Mouse (Mus musculus): Measurements from ENCODE around the gene Lst1.

The Lst1 gene

DNA sequence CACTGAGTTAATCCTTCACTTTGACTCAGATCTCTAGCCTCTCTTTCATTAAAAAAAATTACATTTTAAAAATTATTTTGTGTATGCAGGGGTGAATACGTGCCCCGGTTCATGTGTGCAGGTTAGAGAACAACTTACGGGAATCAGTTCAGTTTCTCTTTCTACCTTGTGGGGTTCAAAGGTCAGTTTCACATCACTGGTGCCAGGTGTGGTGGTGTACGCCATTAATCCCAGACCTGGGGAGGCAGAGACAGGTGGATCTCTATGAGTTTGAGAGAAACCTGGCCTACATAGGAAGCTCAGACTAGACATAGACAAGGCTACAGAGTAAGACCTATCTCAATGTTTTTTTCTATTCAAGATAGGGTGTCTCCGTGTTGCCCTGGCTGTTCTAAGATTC is 24.8 kb upstream of the Lst1 start:
- CTCF ChIA-PET, result interaction anchor here (1.2 to 1.9 kb wide), 2 partner anchors 12 to 53 kb away, joined by 3 to 4 read pairs; partner anchors contain the start of gene Tnf

DNA sequence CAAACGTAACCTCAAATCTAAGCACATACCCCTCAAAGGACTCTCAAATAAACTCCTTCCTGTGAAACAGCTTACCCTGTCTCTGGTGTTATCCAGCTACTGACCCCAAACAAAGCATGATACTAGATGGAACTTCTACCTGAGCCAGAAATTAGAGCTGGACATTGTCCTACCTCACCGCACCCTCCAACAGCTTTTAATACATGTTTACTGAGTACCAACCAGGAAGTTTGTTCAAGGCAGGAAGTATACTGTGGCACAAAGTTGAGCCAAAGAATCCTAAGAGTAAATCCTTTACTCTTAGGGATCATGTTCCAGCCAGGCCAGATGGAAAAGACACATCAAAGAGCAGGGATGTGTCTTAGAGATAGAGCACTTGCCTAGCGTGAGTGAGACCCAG is 22.4 kb upstream of the Lst1 start:
- CTCF ChIA-PET, result interaction anchor here (0.7 to 1.1 kb wide), 2 partner anchors 11 to 31 kb away, joined by 3 read pairs; partner anchors contain the start of gene Ddx39b

DNA sequence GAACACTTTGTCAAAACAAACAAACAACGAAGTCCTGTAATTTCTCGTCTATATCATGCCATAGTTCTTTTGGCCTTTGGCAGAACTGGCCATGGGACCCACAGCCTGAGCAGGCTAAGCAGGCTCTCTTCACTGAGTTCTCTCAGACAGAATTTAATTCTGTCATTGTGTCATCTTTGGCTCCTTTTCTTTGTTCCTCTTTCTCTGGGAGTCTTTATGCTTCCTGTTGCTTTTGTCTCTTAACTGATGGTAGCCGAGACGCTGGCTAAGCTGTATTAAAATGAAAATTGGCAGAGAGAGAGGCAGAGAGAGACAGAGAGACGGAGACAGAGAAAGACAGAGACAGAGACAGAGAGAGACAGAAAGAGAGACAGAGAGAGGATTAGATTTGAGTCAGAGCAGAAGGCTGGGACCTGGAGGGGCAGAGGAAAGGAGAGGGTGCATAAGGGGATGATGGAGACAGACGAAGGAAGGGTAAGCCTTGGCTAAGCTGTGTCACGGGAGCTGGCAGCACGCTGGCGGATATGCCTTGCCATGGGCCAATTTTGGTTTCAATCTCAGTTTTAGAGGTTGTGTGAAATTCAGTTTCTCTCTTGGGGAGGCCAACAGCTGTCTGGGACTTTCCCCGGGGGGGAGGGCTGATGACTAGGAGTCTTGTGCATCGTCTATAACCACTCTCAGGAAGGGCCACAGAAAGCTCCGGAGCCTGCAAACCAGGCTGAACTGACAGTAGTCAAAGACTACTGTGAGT is 21.7 kb upstream of the Lst1 start:
- CTCF ChIA-PET, result interaction anchor here (0.7 to 1.3 kb wide), 3 partner anchors 10 to 31 kb away, joined by 3 to 5 read pairs (median 3); partner anchors contain the start of gene Ddx39b

DNA sequence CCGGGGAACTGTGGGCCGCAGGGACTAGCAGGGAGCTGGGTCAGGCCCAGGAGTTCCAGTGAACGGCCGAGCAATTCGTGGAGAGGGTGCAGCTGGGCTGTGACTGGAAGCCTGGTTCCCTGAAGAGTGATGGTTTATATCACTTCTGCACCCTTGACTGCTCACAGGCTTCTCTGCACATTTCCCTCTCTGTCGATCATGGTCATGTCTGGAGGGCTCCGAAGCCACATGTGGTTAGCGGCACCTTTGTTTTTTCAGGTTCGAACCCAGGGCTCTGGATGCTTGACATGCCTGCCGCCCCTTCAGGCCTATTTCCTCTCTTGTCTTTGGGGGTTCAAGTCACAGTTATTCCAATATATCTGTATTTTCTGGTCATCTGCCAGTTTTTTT is 17.1 kb upstream of the Lst1 start:
- CTCF ChIA-PET, result interaction anchor here (0.5 to 1.4 kb wide), 5 partner anchors 9 to 1290 kb away, joined by 3 to 10 read pairs (median 5); no protein-coding TSS in a partner anchor

DNA sequence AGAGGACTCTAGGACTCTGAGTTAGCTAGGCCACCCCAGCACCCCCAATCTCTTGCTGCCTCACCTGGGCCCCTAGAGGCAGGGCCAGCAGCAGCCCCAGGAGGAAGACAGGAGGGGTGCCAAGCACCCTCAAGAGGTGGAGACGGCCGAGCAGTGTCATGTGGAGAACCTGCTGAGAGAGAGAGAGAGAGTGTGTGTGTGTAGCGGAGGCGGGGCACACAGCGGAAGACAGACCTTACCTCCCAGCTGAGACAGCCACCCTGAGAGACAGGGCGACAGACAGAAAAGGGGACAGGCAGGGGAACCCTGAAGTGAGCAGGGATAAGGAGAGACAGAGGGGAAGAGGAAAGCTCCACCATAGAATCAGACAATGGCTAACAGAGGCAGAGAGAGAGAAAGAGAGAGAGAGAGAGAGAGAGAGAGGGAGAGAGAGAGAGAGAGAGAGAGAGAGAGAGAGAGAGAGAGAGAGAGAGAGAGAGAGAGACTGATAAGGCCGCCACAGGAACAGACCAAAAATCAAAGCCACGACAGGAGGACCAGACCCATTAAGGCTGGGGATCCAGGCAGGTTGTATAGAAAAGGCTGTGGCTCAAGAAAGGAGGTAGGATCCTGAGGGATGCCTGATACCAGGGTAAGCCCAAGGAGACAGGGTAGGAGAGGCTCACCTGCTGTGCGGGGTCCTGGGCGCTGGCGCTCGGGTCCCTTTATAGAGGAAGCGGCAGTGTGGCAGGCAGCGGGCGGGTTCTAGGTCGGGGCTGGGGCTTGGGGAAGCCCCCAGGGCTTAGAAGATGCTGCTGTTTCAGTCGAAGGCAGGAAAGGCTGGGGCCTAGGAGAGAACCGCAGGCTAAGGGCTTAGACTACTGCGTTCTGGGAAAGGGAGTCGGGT is 16.5 kb upstream of the Lst1 start, which contains the start of gene Lta:
Gene Lta, minus strand, starts transcription at position 858 of the 886 bp plus-strand sequence.
- CTCF ChIA-PET, result interaction anchor here (0.6 kb wide), 2 partner anchors 12 to 39 kb away, joined by 3 read pairs; no protein-coding TSS in a partner anchor

DNA sequence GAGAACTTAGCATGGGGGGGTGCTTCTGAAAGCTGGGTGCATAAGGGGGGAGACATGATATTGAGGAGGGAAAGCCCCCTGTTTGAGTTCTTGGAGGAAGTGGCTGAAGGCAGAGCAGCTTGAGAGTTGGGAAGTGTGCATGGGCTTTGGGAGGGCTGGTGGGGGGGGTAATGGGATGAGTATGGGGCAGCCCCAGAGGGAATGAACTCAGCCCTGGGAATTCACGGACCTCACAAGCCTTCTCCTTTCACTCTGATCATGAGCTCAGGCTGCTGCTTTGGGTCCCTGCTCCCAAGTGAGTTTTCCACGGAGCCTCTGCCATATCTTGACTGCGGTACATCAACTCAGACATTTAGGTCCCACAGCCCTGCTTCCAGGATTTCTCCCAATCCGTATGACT is 14.2 kb upstream of the Lst1 start:
- CTCF ChIA-PET, result interaction anchor here (0.5 to 1.0 kb wide), 3 partner anchors 34 to 582 kb away, joined by 4 to 6 read pairs (median 5); no protein-coding TSS in a partner anchor

DNA sequence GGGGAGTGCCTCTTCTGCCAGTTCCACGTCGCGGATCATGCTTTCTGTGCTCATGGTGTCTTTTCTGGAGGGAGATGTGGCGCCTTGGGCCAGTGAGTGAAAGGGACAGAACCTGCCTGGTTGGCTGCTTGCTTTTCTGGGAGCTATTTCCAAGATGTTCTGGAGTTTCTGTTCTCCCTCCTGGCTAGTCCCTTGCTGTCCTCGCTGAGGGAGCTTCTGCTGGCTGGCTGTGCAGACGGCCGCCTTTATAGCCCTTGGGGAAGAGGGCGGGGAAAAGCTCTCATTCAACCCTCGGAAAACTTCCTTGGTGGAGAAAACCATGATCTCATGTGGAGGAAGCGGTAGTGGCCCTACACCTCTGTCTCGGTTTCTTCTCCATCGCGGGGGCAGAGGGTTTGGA is 13.5 kb upstream of the Lst1 start, which contains the start of gene Tnf:
Gene Tnf, minus strand, starts transcription at position 221 of the 400 bp plus-strand sequence.
- CTCF ChIA-PET, result interaction anchor here (0.6 to 2.2 kb wide), 5 partner anchors 11 to 720 kb away, joined by 3 to 9 read pairs (median 5); partner anchors contain the start of gene Gm16181

DNA sequence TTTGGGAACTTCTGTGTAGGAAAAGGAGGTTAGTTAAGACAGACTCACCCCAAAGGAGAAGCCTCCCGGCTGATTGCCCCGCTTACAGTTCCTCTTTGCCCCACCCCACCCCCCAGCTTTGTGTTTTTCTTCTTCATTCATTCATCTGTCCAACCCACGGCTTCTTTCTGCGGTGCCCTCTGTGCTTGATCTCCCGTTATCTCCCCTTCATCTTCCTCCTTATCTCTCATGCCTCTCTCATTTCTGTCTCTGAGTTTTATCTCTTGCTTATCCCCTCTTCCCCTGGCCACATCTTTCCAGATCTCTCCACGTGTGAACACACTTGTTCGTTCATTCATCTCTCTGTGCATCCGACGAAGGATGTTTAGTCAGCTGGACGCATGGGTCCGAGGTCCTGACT is 12.9 kb upstream of the Lst1 start:
- CTCF ChIA-PET, result interaction anchor here (0.6 to 2.2 kb wide), 6 partner anchors 12 to 100 kb away, joined by 3 to 9 read pairs (median 4); partner anchors contain the start of gene Gm16181

DNA sequence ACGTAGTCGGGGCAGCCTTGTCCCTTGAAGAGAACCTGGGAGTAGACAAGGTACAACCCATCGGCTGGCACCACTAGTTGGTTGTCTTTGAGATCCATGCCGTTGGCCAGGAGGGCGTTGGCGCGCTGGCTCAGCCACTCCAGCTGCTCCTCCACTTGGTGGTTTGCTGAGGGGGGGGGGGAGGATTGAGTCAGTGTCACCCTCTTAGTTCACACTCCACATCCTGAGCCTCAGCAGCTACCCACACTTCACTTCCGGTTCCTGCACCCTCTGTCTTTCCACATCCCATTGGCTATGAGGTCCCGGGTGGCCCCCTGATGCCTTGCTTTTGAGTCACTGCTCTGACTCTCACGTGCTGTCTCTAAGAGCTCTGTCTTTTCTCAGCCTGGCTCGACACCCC is 12.2 kb upstream of the Lst1 start:
- CTCF ChIA-PET, result interaction anchor here (0.6 to 2.2 kb wide), 6 partner anchors 9 to 86 kb away, joined by 3 to 9 read pairs (median 4); partner anchors contain the start of gene Gm16181

DNA sequence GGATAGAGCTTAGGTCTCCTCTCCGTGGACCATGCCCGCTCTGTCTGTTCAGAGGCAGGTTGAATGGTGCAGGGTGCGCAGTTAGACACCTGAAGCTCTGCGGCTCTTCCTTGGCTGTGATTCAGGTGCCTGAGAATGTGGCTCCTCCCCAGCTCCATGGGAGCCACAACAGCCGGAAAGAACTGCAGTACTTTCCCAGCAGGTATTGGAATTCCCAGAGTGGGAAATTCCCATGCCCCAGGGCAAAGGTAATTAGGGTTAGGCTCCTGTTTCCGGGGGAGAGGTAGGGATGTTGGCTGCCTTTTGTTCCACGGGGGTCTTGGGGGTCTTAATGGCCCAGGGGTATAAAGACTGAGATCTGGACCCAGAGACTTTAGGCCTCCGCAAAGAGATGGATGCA is 10.7 kb upstream of the Lst1 start:
- CTCF ChIA-PET, result no interaction called here

DNA sequence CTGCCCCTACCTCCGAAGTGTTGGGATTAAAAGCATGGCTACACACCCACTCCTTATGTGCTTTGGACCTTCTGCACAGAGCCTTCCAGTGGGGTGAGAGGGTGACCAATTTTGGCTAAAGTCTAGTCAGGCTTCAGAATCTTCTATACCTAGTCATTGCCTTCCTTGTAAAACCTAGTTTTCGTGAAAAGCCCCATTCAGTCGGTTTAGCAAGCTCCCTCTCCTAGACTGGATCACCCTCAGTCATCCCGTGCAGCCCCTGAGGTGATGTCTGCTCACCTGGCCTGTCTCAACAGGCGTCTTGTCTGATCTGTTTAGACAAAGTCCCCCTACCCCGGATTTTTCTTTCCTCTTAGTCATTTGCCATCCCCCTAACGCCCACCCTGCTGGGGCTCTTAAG is 9.8 kb upstream of the Lst1 start:
- CTCF ChIA-PET, result interaction anchor here (0.6 to 0.9 kb wide), 2 partner anchors 13 to 1261 kb away, joined by 4 to 26 read pairs; no protein-coding TSS in a partner anchor

DNA sequence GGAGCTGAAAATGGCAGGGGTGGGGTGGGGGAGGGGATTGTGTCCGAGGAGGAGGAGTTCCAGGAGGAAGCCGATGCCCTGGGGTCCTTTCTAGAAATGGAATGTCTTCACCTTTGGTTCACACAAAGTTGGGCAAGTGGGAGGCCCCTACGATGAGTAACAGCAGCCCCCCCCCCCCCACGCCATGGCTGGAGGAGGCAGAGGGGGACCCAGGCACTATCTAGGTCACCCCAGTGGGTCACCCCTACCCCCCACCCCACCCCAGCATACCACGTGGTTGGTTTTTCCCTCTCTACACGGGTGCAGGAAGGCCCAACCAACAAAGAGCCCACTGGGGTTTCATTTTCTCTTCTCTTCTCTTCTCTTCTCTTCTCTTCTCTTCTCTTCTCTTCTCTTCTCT is 8.9 kb upstream of the Lst1 start:
- CTCF ChIA-PET, result interaction anchor here (0.5 to 1.4 kb wide), 5 partner anchors 9 to 35 kb away, joined by 3 to 10 read pairs (median 5); no protein-coding TSS in a partner anchor

DNA sequence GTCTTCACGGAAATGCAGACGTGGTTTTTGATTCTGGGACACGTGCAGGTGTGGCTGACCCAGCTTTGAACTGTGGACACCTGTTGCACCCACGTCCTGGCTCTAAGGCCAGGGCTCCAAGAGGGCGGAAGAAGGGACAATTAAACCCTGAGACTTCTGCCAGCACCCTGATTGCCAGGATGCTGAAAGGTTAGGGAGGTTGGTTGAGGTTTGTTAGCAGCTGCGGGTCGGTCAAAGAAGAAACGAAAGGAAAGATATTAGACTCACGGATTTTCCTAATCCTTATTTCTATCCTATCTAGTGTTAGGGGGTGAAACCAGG is 8.0 kb upstream of the Lst1 start:
- CTCF ChIA-PET, result interaction anchor here (0.9 to 1.5 kb wide), 7 partner anchors 10 to 36 kb away, joined by 3 to 21 read pairs (median 5); no protein-coding TSS in a partner anchor

DNA sequence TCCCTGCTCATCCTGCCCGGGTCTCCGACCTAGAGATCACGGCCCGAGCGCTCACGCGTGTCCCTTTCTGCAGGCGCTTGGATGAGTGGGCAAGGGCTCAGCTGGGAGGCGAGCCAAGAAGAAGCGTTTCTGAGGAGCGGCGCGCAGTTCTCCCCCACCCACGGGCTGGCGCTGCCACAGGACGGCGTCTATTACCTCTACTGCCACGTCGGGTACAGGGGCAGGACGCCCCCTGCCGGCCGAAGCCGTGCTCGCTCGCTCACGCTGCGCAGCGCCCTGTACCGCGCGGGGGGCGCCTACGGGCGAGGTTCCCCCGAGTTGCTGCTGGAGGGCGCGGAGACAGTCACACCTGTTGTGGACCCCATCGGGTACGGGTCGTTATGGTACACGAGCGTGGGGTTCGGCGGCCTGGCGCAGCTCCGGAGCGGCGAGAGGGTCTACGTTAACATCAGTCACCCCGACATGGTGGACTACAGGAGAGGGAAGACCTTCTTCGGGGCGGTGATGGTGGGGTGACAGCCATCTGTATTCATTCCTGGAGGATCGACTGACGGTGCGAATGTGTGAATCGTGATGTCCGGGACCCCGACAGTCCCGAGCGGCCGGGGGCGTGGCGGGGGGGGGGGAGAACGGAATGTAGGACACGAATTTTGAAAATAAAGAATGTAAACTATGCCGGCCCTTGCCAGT is 7.5 kb upstream of the Lst1 start:
- CTCF ChIA-PET, result interaction anchor here (0.9 to 1.6 kb wide), 7 partner anchors 12 to 37 kb away, joined by 3 to 21 read pairs (median 5); no protein-coding TSS in a partner anchor

DNA sequence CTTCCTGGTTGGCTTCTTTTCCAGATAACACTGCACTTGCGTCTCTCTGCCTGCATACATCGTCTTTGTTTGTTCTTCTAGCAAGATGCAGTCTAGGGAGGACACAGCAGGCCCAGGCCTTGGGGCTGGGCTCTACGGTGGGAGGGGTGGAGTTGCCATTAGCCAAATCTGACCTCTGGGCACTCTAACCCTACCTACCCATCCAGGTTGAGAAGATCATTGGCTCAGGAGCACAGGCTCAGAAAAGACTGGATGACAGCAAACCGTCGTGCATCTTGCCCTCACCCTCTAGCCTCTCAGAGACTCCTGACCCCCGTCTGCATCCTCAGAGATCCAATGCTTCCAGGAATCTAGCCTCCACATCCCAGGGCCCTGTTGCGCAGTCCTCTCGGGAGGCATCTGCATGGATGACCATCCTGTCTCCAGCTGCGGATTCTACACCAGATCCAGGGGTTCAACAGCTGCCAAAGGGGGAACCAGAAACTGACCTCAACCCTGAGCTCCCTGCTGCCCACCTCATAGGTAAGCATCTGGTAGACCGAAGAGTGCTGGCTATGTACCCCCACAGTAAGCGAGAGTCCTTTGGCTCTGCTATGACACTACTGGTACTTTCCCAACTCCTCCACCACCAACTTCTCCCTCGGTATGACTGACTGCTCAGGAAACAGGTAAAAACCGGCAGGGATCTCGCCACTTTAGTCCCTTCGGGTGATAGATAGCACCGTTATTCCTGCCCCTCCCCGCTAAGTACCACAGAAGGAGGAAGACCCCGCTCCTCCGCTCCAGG is 6.8 kb upstream of the Lst1 start:
- CTCF ChIA-PET, result interaction anchor here (0.9 to 1.6 kb wide), 9 partner anchors 13 to 37 kb away, joined by 3 to 21 read pairs (median 3); no protein-coding TSS in a partner anchor

DNA sequence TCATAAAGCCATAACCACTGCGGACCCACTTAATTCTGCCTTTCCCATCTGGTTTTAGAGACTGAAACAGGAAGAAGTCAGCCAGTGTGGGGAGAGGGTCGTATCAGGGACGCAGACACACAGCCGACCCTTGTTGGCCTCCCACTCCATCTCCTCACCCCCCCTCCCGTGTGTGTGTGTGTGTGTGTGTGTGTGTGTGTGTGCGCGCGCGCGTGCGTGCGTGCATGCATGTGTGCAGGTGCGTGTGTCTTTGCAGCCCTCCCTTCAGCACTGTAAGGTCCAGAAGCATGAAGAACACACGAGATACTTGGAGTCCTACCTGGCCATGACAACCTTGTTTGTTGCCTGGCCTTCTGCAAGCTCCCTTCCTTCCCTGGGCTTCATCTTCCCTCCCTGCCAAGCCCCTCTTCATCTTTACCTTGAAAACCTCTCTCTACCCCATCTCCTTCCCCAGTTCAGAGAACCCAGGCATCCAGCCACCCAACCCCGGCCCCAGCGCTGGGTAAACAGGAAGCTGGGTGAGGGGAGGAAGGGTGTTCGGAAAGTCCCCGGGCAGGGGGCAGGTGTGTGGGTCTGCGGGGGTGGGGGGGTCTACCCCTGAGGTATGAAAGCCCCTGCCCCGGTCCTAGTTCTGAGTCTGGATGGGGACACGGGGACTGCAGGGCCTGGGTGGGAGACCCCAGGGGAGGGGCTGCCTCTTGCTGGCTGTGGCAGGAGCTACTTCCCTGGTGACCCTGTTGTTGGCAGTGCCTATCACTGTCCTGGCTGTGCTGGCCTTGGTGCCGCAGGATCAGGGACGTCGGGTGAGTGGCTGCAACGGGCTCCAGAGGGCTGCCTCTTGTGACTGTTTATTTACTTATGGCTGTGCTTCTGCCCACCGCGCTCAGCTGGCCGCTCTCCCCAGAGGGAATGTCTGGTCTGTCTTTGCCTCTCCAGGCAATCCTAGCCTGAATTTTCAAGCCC is 5.9 kb upstream of the Lst1 start, which contains the start of gene Ltb:
Gene Ltb, plus strand, starts transcription at position 559 of the 963 bp plus-strand sequence.
- CTCF ChIA-PET, result interaction anchor here (0.6 to 1.6 kb wide), 7 partner anchors 10 to 230 kb away, joined by 3 to 8 read pairs (median 3); no protein-coding TSS in a partner anchor

DNA sequence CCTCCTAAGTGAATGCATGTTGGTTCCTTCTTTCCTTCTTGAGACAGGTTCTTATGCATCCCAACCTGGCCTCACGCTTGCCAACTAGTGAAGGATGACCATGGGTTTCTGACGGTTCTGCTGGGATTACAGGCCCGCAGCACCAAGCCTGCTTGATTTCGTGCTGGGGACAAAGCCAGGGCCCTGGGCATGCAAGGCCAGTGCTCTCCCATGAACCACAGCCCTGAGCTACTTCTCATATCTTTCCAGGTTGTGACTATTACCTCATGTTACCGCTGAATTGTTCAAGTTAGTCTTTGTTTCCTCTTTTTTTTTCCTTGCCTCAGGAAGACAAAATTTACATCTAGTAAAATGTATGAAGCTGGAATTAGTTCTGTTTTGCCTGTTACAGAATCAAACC is 4.7 kb upstream of the Lst1 start:
- CTCF ChIA-PET, result interaction anchor here (0.6 to 1.5 kb wide), 5 partner anchors 9 to 134 kb away, joined by 3 to 4 read pairs (median 3); partner anchors contain the start of gene Lta

DNA sequence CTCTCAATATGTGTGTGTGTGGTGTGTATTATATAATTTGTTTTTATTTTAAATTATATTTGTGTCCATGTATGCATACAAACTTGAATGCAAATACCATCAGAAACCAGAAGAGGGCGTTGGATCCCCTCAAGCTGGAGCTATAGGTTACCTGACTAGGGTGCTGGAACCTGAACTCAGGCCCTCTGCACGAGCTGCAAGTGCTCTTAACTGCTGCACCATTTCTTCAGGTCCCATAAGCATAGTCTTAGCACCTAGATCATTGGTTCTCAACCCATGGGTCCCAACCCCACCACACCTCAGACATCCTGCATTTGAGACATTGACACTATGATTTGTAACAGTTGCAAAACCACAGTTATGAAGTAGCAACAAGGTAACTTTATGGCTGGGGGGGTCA is 3.5 kb upstream of the Lst1 start:
- CTCF ChIA-PET, result interaction anchor here (1.0 to 1.6 kb wide), 2 partner anchors 16 to 41 kb away, joined by 3 to 5 read pairs; no protein-coding TSS in a partner anchor

All from spleen, embryonic (tissue).